Mouse (Mus musculus) G1E (cell line): ENCODE results near the gene Rbl2.

Experiments
- CTCF ChIP-seq: IDR thresholded peaks from 2 replicates; pipeline ENCODE4 v1.5.1; 2012; ENCODE audit warnings: low read depth, low read length, inconsistent platforms, mixed read lengths
- GATA1 ChIP-seq: IDR thresholded peaks from 2 replicates; pipeline ENCODE4 v1.6.1; 2012; ENCODE audit warnings: borderline replicate concordance, low read length, inconsistent platforms, mixed read lengths
- GATA2 ChIP-seq: IDR thresholded peaks from 2 replicates; pipeline ENCODE4 v1.6.1; 2012; ENCODE audit warnings: low read depth, low read length, inconsistent platforms, borderline replicate concordance
- POLR2AphosphoS5 ChIP-seq: IDR thresholded peaks from 2 replicates; pipeline ENCODE4 v1.6.1; 2012; ENCODE audit warnings: low read depth, low read length, inconsistent platforms; ENCODE audit not compliant: insufficient replicate concordance
- TAL1 ChIP-seq: conservative IDR thresholded peaks from 2 replicates; pipeline ENCODE4 v1.6.1; 2012; ENCODE audit warnings: low read depth, low read length, inconsistent platforms, mixed read lengths

DNA sequence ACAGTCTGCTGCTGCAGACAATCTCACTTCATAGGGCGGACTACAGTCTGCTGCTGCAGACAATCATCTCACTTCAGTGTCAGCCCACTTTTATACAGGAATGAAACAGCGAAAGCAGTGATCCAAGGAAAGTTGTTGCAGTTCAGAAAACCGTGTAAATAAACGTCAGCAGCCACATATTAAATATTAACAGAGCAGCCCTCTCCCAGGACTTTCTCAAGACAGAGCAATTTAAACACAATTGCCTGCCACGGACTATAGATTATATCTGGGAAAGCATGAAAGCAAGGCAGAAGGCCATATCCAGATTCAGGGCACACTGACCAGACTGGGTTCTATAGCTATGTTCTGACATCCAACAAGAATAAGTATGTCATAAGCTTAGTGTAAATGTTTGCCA is 24.3 kb downstream of the Rbl2 start:
- TF ChIP-seq GATA1 (no peak), CTCF (no peak), POLR2AphosphoS5 (no peak), TAL1 (no peak), GATA2 (no peak)
